Mouse (Mus musculus) embryonic stem cell, embryonic (primary cell): ENCODE results near the gene Gm20696.

Experiments
- CTCF ChIA-PET, 4 experiments: fragments of 300-600 bp in 2 of 4; fragments of 350-600 bp in 2 of 4; sonication (Branson Sonifier 250); formaldehyde crosslinking; loops; one replicate each; lab custom pipeline; 2022; ENCODE audit warnings: inconsistent platforms in 2 of 4; lab: Charles Lee
- POLR2A ChIA-PET, 4 experiments: fragments of 300-600 bp in 2 of 4; fragments of 350-600 bp in 2 of 4; sonication (Branson Sonifier 250); formaldehyde crosslinking; loops; one replicate each; lab custom pipeline; 2022; ENCODE audit warnings: antibody characterized with exemption in 4 of 4, inconsistent platforms in 1 of 4; lab: Charles Lee

The Gm20696 gene

GRCm38 (mm10) chr6:99520676-99521037 is 145.9 kb downstream of the Gm20696 start:
- ChIA-PET CTCF (interaction anchor here in 1 of 4 experiments (0.5 to 0.6 kb wide), 2 partner anchors 54 to 117 kb away, joined by 3 to 6 read pairs; no protein-coding TSS in a partner anchor), POLR2A (interaction anchor here in 3 of 4 experiments (0.6 to 1.5 kb wide), 7 partner anchors 10 to 988 kb away, joined by 3 read pairs; no protein-coding TSS in a partner anchor)

- POLR2A ChIA-PET: interaction anchor here in 2 of 4 experiments (0.6 to 1.3 kb wide), 5 partner anchors 15 to 494 kb away, joined by 3 read pairs; no protein-coding TSS in a partner anchor
- CTCF ChIA-PET: interaction anchor here in 1 of 4 experiments (0.6 kb wide), 1 partner anchor 55 kb away, joined by 3 read pairs; no protein-coding TSS in a partner anchor
These were observed 146.6 kb downstream of the Gm20696 start for GRCm38 (mm10) chr6:99519806-99520675.

GRCm38 (mm10) chr6:99519052-99519451 is 147.5 kb downstream of the Gm20696 start:
- ChIA-PET CTCF (interaction anchor here in 1 of 4 experiments (0.6 kb wide), 2 partner anchors 507 to 987 kb away, joined by 3 to 10 read pairs; no protein-coding TSS in a partner anchor), POLR2A (interaction anchor here in 1 of 4 experiments (0.6 kb wide), 1 partner anchor 14 kb away, joined by 3 read pairs; no protein-coding TSS in a partner anchor)

DNA sequence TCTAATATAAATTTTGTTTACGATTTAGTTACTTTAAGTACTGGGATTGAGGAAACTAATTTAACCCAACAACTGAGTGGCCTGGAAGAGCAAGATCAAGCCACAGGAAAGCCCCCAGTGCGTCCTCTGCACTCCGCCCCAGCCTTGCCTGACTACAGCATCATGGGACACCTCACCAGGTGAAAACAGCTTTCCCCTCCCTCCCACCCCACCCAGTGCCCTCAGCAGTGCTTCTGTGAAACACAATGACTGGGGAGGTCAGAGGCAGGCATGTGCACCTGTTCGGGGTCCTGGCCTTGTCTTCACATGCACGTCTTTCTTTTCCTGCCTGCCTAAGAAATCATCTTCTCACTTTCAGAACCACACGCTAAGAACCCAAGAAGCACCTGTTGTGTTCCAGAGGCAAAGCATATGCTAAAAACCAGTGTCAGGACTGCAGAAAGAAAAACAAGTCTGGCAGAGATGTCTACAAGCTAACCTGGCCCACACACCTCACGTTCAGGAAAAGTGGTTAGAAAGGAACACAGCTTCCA is 150.9 kb downstream of the Gm20696 start:
- ChIA-PET CTCF (interaction anchor here in 1 of 4 experiments (1.0 kb wide), 1 partner anchor 10 kb away, joined by 3 read pairs; no protein-coding TSS in a partner anchor), POLR2A (interaction anchor here in 1 of 4 experiments (0.7 kb wide), 1 partner anchor 55 kb away, joined by 4 read pairs; no protein-coding TSS in a partner anchor)

DNA sequence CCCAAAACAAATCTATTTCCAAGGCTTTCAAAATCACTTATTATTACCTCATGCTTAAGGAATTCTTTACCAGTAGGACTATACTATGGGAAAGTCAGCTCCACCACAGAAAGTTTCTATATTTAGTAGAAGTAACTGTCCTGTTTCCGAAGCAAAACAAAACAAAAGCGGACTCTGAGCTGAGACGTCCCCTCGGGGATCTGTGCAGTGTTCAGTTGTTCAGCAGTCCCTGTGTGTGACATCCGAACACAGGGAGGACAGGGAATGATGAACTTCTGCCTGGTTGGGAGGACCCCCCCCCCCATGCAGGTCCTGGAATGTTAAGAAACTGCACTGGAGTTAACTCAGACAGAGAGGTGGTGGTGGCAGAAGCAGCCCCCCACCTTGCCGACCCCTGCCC is 154.7 kb downstream of the Gm20696 start:
- ChIA-PET POLR2A (no interaction called here), CTCF (no interaction called here)

DNA sequence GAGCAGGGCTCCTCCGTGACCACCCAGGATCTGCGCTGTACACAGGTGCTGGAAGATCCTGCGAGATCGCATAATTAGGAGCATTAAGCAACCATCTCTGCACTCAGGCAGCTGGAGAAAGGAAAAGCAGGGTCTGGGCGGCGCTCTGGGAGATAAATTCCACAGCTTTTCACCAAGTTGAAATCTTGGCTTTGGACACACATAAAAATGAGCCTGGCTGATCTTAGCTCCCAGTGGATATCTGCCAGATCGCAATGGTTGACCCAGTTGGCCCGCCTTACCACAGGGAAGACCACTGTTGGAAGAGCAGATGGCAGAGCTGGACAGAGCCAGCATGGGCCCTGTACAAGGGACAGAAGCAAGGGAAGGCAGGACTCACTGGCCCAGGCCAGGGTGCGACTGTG is 157.4 kb downstream of the Gm20696 start:
- CTCF ChIA-PET: interaction anchor here in 1 of 4 experiments (0.7 kb wide), 1 partner anchor 540 kb away, joined by 5 read pairs; no protein-coding TSS in a partner anchor
- POLR2A ChIA-PET: interaction anchor here in 1 of 4 experiments (0.6 to 1.3 kb wide), 2 partner anchors 12 to 13 kb away, joined by 3 to 10 read pairs; partner anchors contain the start of gene Foxp1

GRCm38 (mm10) chr6:99506816-99507215 is 159.8 kb downstream of the Gm20696 start:
- ChIA-PET CTCF (no interaction called here), POLR2A (no interaction called here)

GRCm38 (mm10) chr6:99503741-99504140 is 162.9 kb downstream of the Gm20696 start:
- CTCF ChIA-PET: no interaction called here
- POLR2A ChIA-PET: no interaction called here

DNA sequence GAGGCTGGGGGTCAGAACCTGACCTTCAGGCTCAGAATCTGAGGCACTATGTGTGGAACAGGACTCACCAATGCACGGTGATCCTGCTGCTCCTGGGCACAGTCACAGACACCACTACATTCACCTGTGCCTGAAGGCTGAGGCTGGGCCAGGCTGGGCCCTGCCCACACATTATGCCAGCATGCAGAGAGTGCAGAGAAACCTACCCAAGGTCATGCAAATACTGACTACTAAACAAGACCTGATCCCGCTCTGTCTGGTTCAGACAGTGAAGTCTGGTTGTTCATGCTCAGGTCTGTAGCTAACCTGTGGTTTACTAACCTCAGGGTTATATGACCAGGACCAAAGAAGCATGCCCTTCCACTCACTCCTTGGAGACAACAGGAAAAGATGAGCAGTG is 163.9 kb downstream of the Gm20696 start:
- POLR2A ChIA-PET: no interaction called here
- CTCF ChIA-PET: no interaction called here

GRCm38 (mm10) chr6:99502314-99502713 is 164.3 kb downstream of the Gm20696 start:
- POLR2A ChIA-PET: no interaction called here

GRCm38 (mm10) chr6:99500570-99501270 is 165.9 kb downstream of the Gm20696 start:
- POLR2A ChIA-PET: no interaction called here
- CTCF ChIA-PET: interaction anchor here in 1 of 4 experiments (0.6 kb wide), 1 partner anchor 29 kb away, joined by 7 read pairs; no protein-coding TSS in a partner anchor

More at GRCm38 (mm10) chr6:99502314-99502713, 164.3 kb downstream of the Gm20696 start:
- CTCF ChIA-PET: no interaction called here

GRCm38 (mm10) chr6:99498082-99498481 is 168.5 kb downstream of the Gm20696 start:
- POLR2A ChIA-PET: interaction anchor here in 1 of 4 experiments (0.6 kb wide), 1 partner anchor 126 kb away, joined by 12 read pairs; no protein-coding TSS in a partner anchor
- CTCF ChIA-PET: no interaction called here

DNA sequence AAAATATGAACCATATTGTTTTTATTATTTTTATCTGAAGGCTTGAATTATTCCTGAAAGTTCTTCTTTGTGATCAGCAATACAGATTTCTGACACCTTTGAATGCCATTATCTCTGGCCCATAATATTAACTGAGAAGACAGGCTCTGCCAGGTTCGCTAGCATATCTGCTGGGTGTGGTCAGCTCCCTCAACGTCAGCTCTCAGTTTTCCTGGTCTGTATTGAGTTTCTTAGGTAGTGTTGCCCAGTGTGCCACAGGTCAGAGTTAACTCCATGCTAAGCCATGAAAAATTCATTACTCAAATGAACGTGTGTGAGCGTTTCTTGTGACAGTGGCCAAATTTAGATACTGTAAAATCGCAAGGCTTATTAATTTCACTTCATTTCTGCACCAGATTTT is 170.5 kb downstream of the Gm20696 start:
- CTCF ChIA-PET: interaction anchor here in 1 of 4 experiments (0.7 kb wide), 1 partner anchor 296 kb away, joined by 3 read pairs; no protein-coding TSS in a partner anchor
- POLR2A ChIA-PET: interaction anchor here in 2 of 4 experiments (0.6 to 1.0 kb wide), 3 partner anchors 17 to 722 kb away, joined by 3 to 5 read pairs (median 4); no protein-coding TSS in a partner anchor

DNA sequence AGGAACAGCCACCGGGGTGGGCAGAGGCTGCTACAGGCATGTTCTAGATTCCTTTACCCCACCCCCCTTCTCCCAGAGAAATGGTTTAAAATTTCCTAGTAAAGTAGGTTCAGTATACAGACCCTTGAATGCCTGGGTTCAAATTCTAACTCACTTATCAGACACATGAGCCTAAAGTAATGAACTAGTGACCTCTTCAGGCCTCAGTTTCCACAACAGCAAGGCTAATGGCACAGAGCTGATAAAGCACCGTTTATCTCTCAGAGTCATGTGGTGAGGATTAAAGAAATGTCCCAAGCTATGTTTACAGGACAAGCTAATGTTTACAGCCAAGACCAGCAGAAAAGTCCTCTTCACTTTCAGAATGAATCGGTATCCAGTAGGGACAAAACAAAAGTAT is 173.7 kb downstream of the Gm20696 start:
- ChIA-PET CTCF (interaction anchor here in 1 of 4 experiments (0.8 kb wide), 1 partner anchor 12 kb away, joined by 3 read pairs; no protein-coding TSS in a partner anchor), POLR2A (no interaction called here)

DNA sequence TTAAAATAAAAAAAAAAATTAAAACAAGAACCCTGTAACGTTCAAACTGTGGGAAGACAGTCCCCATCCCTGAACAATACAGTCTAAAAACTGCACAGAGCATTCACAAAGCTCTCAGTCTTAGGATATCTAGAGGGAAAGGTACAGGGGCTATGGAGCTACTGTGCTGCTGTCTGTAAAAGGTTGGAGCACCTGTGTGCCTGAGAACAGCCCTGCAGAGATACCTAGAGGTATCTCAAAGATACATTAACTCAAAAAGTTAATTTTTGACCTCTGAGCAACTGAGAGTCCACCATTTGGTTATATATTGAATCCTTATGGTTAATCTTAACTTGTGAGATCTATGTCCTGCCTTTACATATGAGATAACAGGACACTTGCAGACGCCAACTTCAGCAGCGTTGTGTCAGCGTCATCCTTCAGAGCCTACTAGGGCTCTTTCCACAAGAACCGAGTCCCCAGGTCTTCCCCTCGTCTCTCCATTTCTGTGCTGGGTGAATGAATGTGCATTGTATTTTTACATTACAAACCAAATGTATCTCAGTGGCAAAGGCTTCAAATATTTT is 174.5 kb downstream of the Gm20696 start:
- ChIA-PET CTCF (no interaction called here), POLR2A (no interaction called here)

- CTCF ChIA-PET: no interaction called here
- POLR2A ChIA-PET: no interaction called here
These were observed 175.5 kb downstream of the Gm20696 start for GRCm38 (mm10) chr6:99491146-99491545.

GRCm38 (mm10) chr6:99489900-99490648 is 176.5 kb downstream of the Gm20696 start:
- CTCF ChIA-PET: interaction anchor here in 2 of 4 experiments (0.6 to 0.7 kb wide), 2 partner anchors 57 to 959 kb away, joined by 3 read pairs; no protein-coding TSS in a partner anchor
- POLR2A ChIA-PET: no interaction called here
